Mouse (Mus musculus) thymus, adult 2 months (tissue): ENCODE data around the gene Gpn1.

Experiments used
- CTCF ChIP-seq: fragments of 200-500 bp; IDR thresholded peaks from 2 replicates; pipeline ENCODE4 v1.5.1; 2012; ENCODE audit warnings: mild to moderate bottlenecking, control low read depth, low read length, moderate library complexity, borderline replicate concordance; ENCODE audit not compliant: control insufficient read depth, poor library complexity, insufficient read depth; ENCODE audit errors: extremely low read depth
- POLR2A ChIP-seq: fragments of 200-500 bp; IDR thresholded peaks from 2 replicates; pipeline ENCODE4 v1.6.1; 2012; ENCODE audit warnings: mild to moderate bottlenecking, low read length, control low read depth, moderate library complexity; ENCODE audit not compliant: control insufficient read depth, poor library complexity, insufficient read depth; ENCODE audit errors: extremely low read depth

DNA sequence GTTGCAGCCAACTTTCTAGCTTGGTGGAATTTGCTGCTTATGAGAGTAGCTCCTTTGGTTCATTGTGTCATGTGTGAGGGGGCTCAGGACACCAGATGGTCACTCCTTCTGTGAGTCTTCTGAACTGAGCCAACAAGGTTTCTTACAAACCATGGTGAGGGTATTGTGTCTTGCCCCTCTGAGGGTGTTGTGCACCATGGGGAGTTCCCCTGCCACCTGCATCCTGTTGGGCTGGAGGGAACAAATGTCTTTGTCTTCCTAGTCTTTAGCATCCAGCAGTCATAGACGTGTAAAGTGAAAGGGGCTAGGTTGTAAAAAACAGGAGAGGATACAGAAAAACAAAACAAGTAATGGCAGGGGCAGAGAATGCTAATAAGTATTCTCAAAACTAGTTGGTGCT is 64.9 kb downstream of the Gpn1 start:
- no peak for TF ChIP-seq CTCF
- TF ChIP-seq POLR2A = no peak
